Mouse (Mus musculus): ENCODE results near the gene Cactin.

The Cactin gene

DNA sequence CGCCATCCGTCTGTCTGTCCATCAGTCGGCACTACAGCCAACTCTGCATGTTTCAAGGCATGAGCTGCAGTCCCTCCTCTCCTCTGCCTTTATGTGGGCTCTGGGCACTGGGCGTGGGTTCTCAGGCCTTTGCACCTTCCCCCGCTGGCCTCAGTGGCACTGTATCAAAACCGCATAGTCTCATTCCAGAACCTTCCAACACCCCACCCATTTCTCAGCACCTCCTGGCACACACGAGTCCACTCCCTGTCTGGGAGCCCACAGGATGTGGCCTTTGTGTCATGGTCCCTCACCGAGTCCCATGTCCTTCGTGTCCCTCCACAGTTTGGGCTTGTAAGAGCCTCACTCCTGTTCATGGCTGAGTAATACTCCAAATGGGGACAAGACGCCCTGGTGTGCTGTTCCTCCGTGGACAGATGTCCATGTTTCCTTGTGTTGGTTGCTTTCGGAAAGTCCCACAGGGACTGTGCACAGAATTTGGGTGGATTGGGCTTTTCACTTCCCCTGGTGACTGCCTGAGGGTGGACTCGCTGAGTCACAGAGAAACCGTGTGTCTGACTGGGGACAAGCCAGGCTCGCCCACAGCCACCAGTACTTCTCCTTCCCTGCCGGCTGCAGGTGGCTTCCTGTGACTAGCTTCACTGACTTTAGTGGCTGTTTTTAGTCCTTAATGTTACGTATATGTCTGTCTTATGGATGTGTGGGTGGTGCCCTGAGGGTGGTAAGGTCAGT is 22.4 kb upstream of the Cactin start:
- DNase-seq = peak; percentile 74

DNA sequence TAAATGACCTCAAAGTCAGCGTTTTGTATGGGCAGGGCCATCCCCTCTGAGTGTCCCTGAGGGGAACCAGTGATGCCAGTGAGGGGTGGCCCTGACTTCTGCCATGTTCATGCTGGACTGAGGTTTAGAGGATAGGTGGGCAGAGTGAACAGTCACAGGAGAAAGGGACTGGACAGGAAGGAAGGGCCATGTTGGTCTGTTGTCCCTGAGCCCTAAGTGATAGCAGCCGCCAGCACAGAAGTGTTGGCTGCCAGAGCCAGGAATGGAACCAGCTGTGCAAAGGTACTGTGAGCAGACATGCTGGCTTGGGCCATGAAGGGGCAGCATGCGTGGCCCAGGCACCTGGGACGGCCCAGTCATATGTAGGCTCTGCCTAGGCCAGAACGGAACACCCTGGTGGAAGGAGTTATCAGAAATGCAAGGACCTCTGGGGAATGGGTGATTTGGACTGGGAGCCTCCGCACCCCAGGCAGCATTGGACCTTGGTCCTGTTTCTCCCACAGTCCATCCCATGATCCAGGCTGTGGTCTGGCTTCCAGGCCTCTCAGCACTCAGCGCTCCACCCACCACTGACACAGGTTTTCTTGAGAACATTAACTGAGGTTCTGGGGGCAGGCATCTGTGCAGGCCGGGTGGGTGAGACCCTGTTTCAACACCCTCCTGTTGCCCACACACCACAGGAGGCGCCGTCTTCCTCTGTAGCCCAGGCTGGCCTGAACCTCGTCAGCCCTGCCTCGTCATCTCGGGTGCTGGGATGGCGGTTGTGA is 21.1 kb upstream of the Cactin start:
- no peak for DNase-seq

DNA sequence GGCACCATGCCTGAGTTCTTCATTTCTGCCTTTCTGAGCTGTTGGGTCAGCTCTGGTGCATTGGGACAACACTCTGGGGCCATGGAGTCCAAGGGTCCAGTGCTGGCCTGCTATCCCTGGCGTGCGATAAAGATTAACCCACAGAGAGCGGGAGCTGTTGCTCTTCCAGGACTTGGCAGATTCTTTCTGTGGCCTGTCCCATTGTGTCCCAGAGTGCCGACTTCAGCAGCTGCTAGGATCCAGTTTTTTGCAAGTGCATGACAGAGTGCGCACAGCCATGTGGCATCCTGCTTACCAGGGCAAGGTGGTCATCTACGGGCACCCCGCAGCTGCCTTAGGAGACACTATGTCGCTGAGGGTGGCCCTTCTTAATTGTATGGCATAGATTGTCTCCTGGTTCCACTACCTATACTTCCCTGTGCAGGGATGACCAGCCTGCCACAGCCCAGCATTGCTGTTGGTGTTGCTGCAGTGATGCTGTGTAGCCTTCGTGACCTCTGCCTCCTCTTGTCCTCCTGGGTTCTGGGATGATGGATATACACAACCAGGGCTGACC is 20.5 kb upstream of the Cactin start:
- DNase-seq = no peak

DNA sequence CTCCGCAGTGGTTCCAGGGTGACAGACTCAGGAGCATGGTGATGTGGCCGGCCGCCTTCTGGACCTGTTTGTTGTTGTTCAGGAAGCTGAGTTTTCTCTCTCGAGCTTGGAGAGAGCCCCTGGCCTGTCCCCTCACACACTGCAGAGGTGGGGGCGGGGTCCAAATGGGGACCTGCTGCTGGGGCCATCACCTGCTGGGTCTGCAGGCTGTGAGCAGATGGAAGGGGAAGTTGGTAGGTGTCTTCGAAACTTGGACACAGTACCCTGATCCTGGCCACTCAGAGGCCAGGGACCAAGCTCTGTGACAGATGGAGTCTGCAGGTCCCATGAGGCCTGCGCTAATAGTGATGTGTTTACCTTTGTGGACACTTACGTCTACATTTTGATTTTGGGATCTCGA is 19.6 kb upstream of the Cactin start:
- no peak for DNase-seq

DNA sequence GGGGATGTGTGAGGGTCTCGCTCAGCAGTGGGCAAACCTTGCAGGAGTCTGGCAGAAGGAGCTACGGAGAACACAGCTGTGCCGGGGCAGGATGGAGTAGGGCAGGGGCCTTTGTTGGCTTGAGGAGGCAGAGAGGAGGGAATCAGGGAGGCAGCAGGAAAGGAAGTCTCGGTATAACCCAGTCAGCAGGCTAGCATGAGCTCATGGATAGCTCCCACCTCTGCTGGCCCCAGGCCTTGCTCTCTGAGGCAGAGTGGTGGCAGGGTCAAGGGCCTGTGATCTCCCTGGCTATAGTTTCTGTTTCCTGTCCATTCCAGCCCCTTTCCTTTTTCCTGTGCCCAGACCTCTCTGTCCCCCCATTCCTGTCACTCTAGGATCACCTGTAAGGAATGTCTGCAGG is 18.6 kb upstream of the Cactin start:
- no peak for DNase-seq

DNA sequence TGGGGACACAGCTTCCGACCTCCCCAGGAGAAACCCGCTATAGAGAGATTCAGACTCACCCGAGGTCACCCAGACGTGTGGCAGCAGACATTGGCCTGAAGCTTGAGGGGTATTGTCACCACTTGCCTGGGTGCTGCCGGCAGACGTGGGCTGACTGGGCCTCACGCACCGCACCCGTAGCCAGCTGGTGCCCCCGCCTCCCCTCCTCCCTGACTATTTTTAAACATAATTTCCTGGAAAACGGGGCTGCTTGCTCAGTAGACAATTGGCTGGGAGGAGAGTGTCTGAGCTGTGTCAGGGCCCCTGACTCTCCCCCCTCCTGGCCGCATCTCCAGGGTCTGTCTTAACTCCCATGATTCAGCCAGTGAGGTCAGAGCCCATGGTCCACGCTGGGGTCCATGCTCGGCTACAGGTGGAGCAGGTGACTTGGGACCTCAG is 18.1 kb upstream of the Cactin start:
- peak; percentile 52 for DNase-seq

DNA sequence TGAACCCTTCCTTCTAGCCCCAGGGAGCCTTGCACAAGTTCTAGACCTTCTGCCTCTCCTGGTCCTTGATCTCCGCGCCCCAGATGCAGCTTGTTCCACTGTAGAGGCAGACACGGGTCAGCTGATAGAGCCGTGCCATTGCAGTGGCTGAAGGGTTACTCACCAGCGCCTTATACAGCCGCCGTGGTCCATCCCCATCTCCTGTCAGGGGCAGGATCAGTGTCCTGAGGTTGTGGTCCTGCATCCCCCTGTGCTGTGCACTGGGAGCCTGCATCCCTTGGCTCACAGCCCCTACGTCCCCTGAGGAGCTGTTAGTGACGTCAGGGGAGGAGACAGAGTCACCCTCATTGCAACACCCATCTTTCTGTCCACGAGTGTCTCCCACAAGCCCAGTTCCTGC is 17.6 kb upstream of the Cactin start:
- DNase-seq = no peak

DNA sequence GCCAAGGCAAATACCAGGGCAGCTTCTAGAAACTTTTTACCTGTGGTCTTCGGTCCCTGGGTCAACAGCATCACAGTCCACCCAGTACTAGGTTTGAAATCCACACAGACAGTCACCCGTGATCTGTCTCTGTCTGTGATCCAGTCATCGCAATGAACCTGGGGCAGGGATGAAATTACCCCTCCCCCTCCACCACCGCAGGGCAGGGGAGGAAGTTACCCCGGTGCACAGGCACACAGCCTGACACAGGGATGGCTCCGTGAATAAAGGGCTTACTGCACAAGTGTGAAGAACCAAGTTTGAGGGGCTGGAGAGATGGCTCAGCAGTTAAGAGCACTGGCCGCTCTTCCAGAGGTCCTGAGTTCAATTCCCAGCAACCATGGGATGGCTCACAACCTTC is 17.1 kb upstream of the Cactin start:
- peak; percentile 82 for DNase-seq

DNA sequence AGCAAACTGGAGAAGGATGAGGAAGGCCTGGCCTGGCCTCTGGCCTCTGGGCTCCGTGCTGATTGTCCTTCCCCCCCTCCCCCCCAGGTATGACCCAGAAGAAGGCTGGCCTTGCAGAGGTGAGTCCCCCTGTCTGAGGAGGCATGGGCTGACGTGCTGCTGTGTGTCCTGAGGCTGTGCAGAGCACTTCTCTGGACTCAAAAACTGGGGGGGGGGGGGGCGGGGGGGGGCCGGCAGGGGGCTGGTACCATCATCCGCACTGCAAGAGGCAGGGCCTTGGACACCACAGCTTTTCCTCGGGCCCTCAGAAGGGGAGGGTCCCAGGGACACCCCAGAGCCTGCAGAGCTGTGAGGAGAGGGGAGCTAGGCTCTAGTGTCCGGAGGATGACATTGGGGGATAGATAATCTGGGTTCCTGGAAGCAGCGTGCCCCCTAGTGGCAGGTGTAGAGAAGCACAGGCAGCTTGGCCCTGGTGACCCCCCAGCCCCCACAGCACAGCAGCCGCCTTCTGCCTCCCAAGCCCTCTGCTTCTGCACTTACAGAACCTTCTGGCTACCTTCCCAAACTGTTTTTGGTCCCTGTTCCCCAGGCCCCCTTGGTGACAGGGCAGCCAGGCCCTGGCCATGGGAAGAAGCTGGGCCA is 16.2 kb upstream of the Cactin start:
- peak; percentile 77 for DNase-seq

DNA sequence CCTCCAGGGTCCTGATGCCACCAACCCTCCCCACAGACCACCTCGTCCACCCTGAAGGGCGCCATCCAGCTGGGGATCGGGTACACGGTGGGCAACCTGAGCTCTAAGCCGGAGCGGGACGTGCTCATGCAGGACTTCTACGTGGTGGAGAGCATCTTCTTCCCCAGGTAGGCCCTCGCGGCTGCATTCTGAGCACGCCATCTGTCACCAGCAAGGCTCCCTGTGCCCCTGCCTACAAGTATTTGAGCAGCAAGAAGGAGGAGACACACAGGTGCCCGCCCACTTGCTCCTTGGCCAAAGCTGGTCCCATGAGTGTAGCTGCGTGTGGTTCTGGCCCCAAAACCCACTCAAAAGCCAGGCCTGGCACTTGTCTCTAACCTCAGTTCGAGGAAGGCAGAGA is 15.2 kb upstream of the Cactin start:
- DNase-seq = no peak

DNA sequence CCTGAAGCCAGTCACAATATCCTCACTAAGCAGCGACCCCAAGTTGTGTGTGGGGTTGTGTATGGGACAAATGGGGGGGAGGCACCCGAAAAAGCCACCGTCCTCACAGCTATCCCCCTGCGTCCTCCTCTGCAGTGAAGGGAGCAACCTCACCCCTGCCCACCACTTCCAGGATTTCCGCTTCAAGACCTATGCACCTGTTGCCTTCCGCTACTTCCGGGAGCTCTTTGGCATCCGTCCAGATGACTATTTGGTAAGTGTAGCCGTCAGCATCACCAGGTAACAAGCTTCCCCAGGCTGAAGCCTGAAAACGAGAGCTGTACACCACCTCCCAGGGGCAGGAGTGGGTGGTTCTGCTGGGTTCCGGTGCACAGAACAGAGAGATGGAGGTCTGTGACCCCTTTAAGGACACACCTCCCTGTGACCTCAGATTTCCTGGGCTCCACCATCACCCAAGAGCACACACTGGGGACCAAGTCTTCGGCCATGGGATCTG is 14.7 kb upstream of the Cactin start:
- no peak for DNase-seq

DNA sequence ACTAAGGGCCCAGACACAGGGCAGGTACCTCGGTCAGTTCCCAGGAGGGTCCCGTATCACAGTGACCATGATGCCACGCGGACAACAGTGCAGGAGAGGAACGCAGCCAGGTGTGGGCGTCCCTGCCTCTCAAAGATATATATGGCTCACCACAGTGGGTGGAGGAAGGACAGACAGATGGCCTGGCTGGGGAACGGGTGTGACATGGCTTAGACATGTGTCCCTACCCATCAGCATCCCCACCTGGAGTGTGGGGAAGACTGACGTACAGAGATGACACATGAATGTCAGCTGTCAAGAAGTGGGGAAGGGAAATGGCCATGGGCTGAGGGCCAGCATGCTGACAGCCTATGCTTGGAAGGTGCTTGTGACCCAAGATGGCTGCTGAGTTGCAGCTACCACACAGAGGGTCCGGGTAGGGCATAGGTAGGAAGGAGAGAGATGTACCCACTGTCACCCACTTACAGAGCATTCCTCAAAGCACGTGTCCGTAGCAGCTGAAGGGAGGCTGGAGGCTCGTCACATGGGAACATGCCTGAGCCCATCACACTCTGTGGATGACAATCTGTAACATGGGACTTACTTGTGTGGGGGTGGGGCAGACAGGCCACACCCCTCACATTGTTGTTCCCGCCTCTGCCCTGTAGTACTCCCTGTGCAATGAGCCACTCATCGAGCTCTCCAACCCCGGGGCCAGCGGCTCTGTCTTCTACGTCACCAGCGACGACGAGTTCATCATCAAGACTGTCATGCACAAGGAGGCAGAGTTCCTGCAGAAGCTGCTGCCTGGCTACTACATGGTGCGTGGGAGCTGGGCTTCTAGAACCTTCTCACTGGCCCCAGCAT is 13.8 kb upstream of the Cactin start:
- DNase-seq = no peak

DNA sequence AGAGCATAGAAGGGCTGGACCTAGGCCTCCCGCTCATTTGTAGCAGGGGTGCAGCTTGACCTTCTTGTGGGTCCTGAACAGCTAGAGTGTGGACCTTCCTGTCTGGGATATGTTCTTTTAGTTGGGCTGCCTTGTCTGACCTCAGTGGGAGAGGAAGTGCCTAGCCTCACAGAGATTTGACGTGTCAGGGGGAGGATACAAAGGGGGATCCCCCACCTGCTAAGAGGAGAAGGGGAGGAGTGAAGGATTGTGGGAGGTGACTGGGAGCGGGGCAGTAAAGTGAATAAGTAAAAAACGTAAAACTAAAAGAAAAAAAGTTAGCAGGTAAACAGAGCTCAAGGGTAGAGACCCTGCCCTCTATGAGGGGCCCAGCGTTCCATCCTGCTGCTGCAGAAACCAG is 11.3 kb upstream of the Cactin start:
- no peak for DNase-seq

DNA sequence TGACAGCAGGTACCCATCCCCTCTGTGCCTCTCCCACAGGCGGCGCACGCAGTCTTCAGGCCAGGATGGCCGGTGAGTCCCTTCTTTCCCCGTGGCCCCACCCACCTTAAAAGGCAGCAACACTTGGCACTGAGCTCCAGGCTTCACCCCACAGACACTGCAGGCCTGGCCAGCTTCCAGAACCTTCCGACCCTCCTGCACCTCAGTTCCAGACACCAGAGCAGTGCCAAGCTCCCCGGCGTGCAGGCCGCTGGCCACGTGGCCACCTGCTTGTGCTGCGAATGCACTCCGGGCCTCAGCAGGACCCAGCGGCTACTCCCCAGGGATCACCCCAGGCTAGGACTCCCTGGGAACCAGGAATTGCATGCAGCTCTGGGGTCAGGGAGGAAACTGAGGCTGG is 7.3 kb upstream of the Cactin start:
- no peak for DNase-seq

DNA sequence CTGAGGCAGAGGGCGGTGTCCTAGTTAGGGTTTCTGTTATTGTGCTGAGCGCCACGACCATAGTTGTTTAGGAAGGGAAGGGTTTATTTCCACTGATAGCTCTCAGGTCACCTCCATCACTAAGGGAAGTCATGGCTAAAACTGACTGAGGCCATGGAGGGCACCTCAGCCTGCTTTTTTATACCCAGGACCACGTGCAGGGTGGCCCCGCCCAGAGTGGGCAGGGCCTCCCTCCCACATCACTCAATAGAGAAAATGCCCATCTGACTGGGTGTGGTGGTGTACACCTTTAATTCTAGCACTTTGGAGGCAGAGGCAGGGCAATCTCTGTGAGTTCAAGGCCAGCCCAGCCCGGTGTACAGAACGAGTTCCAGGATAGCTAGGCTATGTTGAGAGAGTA is 6.7 kb upstream of the Cactin start:
- no peak for DNase-seq

DNA sequence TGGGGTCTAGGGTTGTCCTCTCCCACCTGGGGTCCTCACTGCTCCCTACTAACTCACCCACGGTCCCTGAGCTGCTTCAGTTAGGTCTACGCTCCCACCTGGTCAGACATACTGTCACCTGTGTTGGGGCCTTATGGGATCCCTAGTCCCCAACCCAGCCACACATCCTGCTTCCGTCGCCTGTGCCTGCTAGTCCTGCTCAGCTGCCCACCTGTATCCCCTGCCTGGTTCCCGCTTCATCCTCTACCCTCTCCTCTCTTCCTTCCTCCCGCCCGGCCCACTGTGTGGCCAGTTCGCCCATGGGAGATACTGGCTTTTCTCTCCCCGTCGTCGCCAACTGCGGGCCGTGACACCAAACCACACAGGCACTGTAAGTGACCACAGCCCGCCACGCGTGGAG is 5.3 kb upstream of the Cactin start:
- DNase-seq = no peak

DNA sequence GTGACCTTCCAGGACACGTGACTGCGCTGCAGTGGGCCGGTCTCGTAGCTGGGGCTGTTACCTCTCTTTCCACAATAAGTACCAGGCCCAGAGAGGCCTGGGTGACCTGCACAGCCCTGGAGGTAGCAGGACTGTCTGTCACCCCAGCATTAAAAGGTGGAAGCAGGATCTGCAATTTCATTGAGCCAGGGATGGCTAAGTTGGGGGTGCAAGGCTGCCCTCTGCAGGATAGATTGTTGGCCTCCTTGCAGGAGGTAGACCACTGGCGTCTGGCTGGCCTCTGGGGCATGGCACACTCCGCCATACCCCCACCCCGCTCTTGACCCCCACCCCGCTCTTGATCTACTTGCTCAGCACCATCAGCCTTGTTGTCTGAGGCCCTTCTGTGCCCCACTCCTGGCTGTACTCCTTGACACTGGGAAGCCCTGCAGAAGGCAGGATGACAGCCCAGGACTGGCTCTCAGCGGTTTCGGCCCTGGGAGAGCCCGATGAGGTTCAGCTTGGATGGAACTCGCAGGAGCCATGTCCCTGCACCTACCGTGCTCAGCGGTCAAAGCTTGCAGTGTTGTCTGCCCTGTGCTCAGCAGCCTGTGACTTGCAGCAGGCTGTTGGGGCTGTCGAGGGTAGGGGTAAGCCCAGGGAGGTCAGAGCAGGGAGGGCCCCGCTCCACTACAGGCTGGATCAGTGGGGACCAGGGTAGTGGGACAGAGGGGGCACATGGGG is 4.4 kb upstream of the Cactin start:
- DNase-seq = peak; percentile 62

DNA sequence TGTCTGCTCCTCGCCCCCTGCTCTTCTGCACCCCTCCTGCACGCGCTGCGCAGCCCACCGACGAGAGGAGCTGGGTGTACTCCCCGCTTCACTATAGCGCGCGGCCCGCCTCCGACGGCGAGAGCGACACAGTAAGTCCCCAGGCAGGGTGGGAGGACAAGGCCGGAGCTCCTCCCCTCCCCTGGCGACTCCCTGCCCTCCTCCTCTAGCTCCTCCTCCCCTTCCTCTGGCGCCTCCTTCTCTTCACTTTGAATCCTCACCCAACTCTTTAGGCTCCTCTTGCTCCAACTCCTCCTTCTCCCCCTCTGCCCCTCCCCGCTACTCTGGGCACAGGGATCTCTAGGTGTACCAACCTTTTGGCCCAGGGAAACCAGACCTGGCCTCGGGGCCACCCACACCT is 3.6 kb upstream of the Cactin start:
- peak; percentile 59 for DNase-seq

DNA sequence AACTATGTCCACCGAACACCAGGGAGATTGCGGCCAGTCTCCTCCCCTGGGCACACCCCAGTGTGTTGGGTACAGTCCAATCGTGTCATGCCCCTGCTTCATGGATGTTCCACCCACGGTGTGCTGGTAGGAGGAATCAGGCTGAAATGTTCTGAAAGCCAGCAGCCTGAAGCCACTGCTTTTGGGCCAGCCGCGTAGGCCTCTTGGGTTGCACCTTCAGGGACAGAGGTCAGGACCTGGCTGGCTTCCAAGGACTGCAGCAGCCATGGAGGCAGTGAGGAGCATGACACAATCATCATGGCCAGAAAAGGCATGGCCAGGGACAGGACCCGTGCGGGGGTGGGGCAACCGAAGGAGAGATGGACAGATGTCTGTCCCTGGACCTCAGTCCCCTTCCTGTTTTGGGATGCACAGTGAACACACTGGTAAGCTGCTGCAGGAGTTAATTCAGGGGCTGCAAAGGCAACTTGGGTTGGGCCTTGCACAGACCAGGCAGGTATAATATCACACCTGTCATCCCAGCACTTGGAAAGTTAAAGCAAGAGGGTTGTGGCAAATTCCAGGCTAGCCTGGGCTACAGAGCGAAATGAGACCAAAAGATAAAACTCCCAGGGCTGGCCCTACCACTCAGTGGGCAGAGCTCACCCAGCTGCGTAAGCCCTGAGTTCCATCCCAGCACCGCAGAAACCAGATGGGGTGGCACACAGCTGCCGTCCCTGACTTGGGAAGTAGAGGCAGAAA is 2.1 kb upstream of the Cactin start:
- no peak for DNase-seq

DNA sequence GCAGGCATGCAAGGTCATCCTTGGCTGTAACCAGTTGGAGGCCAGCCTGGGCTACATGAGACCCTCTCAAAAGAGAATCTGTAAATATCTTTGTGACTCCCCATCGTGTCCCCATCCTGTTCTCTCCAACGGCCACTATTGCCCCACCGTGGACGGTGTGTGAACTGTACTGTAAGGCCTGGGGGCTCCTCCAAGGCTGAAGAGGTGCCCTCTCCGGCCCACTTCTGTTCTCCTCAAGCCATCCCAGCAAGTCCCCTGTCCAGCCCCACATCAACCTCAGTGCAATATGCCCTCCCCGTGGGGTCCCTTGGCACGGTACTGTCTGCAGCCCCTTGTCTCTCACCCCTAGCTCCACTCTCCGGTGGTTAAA is 1.6 kb upstream of the Cactin start:
- peak; percentile 43 for DNase-seq
